Mouse (Mus musculus): ENCODE data around the gene Srp68. TPM values are rescaled to one million over a fixed set of nuclear protein-coding genes. Genes with fewer than 3 reads are reported as not detected.

Gene Srp68
- polyA plus RNA-seq, 1 experiment from 2014 or later: 101 TPM

GRCm38 (mm10) chr11:116265850-116266249, 8.2 kb downstream of the Srp68 start:
- no peak overlapping the region for H3K4me2 ChIP-seq (replicated peaks)
- WGBS: 81% methylated on average over 4 of the region's 4 CpGs
- no peak overlapping the region for H3K9ac ChIP-seq
- peaks cover 94% of the 10 kb centered on the region for H3K36me3 ChIP-seq
- no peaks in the 10 kb centered on the region for H3K9me3 ChIP-seq (replicated peaks)
- no peak for ATAC-seq (ENCODE audit: insufficient number of reproducible peaks, low FRiP score, low TSS enrichment, low read depth)
- no peak overlapping the region for H3K27ac ChIP-seq (replicated peaks)
- no peaks in the 10 kb centered on the region for H3K27me3 ChIP-seq
- no peak overlapping the region for H3K4me3 ChIP-seq (replicated peaks)
- H3K4me1 ChIP-seq: 0 out of 2 replicates have a peak, but pooled peaks cover 5% of the 10 kb centered on the region

DNA sequence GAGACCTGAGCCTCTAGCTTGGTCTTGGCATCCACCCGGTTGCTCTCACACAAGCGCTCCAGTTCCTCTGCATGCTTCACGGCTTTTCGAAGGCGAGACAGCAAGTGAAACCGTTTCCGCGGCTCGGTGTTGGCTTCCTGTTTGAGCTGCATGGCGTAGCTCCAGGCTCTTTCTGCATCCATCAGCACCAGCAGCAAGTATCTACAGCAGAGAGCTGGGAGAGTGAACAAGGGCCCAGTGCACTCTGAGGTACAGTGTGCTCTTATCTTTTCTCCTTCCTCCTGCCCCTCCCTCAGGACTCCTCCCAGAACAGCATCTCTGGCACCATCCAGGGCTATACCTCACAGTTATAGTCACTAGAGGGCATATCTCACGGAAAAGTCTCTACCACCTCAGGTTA, 8.7 kb downstream of the Srp68 start:
- Histone ChIP-seq H3K4me1 (0 out of 2 replicates have a peak, but pooled peaks cover 5% of the 10 kb centered on the region), H3K4me3 (replicated peaks) (no peak overlapping the region), H3K9ac (no peak overlapping the region), H3K27ac (replicated peaks) (no peak overlapping the region), H3K36me3 (peaks cover 94% of the 10 kb centered on the region), H3K27me3 (no peaks in the 10 kb centered on the region), H3K9me3 (replicated peaks) (no peaks in the 10 kb centered on the region), H3K4me2 (replicated peaks) (no peak overlapping the region)
- 84% methylated on average over 11 of the region's 11 CpGs for WGBS
- ATAC-seq (ENCODE audit: insufficient number of reproducible peaks, low FRiP score, low TSS enrichment, low read depth): no peak

- 61% methylated on average over 7 of the region's 7 CpGs for WGBS
Observed at GRCm38 (mm10) chr11:116260259-116260658, 13.8 kb downstream of the Srp68 start.

GRCm38 (mm10) chr11:116259461-116259860, 14.6 kb downstream of the Srp68 start:
- H3K4me1 ChIP-seq: peaks cover 16% of the 10 kb centered on the region; the same call in 1 of the 2 replicates
- H3K4me2 ChIP-seq (replicated peaks): no peak overlapping the region
- ATAC-seq (ENCODE audit: insufficient number of reproducible peaks, low FRiP score, low TSS enrichment, low read depth): no peak
- H3K27me3 ChIP-seq: no peaks in the 10 kb centered on the region
- 86% methylated on average over 8 of the region's 8 CpGs for WGBS
- H3K4me3 ChIP-seq (replicated peaks): no peak overlapping the region
- H3K27ac ChIP-seq (replicated peaks): no peak overlapping the region
- no peaks in the 10 kb centered on the region for H3K9me3 ChIP-seq (replicated peaks)
- peaks cover 95% of the 10 kb centered on the region for H3K36me3 ChIP-seq
- no peak overlapping the region for H3K9ac ChIP-seq

More at GRCm38 (mm10) chr11:116260259-116260658, 13.8 kb downstream of the Srp68 start:
- Histone ChIP-seq H3K9me3 (replicated peaks) (no peaks in the 10 kb centered on the region), H3K27me3 (no peaks in the 10 kb centered on the region), H3K9ac (no peak overlapping the region), H3K4me1 (peaks cover 13% of the 10 kb centered on the region; the same call in 1 of the 2 replicates), H3K27ac (replicated peaks) (peak overlapping the region; percentile 17; the same call in 1 of the 2 replicates), H3K4me3 (replicated peaks) (no peak overlapping the region), H3K36me3 (peaks cover 92% of the 10 kb centered on the region), H3K4me2 (replicated peaks) (no peak overlapping the region)
- ATAC-seq (ENCODE audit: insufficient number of reproducible peaks, low FRiP score, low TSS enrichment, low read depth): no peak

- Histone ChIP-seq H3K27ac (replicated peaks) (peak overlapping the region; percentile 78), H3K9me3 (replicated peaks) (no peaks in the 10 kb centered on the region), H3K4me3 (replicated peaks) (no peak overlapping the region), H3K27me3 (no peaks in the 10 kb centered on the region), H3K36me3 (peaks cover 92% of the 10 kb centered on the region), H3K4me1 (peaks cover 16% of the 10 kb centered on the region; the same call in 1 of the 2 replicates), H3K9ac (no peak overlapping the region), H3K4me2 (replicated peaks) (no peak overlapping the region)
- 67% methylated on average over 9 of the region's 9 CpGs for WGBS
- ATAC-seq (ENCODE audit: insufficient number of reproducible peaks, low FRiP score, low TSS enrichment, low read depth): no peak
Observed at GRCm38 (mm10) chr11:116255982-116256675, 17.9 kb downstream of the Srp68 start.

DNA sequence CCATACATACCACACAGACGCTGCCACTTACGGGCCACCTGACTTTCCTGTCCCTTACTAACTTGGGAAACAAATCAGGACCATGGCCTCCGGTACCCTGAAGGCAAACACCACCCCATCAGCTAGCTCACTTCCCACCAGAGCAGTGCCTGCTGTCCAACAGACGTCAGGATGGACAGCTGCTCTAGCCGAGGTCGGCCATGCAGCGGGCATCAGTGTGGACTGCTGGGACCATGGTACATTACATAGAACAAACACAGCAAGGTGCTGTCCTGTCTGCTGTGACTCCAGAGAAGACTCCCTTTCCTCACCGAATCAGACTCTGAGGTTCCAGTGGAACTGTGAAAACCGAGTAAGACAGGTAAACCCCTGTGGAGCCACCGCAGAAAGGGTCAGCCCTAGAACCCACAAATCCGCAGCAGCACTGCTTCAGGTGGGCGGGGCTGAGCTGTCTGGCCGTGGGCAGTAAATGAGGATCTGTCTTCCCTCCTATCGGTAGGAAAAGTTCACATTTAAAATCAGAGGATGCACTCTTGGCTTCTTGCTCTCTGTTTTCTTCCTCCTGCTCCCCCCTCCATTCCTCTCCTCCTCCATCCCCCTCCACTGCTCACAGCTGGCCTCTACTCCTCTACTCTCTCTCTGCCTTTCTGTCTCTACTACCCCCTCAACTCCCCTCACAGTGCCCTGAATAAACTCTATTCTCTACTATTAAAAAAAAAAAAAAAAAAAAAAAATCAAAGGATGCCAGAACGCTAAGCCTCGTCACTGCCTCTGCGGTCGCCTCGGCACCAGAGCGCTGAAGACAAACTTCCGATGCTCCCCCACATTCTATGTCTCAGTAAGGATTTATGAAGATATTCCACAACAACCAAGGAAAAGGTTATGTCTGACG, 18.7 kb downstream of the Srp68 start:
- H3K36me3 ChIP-seq: peaks cover 92% of the 10 kb centered on the region
- H3K9ac ChIP-seq: no peak overlapping the region
- no peaks in the 10 kb centered on the region for H3K9me3 ChIP-seq (replicated peaks)
- ATAC-seq (ENCODE audit: insufficient number of reproducible peaks, low FRiP score, low TSS enrichment, low read depth): no peak
- no peak overlapping the region for H3K4me3 ChIP-seq (replicated peaks)
- no peaks in the 10 kb centered on the region for H3K27me3 ChIP-seq
- 67% methylated on average over 22 of the region's 22 CpGs for WGBS
- peaks cover 16% of the 10 kb centered on the region; the same call in 1 of the 2 replicates for H3K4me1 ChIP-seq
- H3K27ac ChIP-seq (replicated peaks): peak overlapping the region; percentile 78
- no peak overlapping the region for H3K4me2 ChIP-seq (replicated peaks)

DNA sequence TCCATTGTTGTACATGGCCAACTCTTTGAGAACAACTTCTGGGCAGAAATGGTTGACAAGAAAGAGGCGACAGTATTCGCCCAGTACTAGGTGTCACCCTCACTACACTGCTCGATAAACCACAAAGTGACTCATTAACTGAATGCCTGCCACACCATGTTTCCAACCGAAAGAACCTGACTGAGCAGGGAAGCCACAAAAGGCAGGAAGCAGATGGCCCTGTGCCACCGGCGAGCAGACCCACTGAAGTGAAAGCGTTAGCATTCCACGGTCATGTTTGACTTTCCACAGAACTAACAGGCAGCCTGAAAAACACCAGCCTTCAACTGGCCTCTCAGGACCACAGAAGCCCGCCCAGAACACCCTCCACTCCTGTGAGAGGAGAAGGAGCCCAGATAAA, 19.4 kb downstream of the Srp68 start:
- WGBS: 80% methylated on average over 9 of the region's 9 CpGs
- Histone ChIP-seq H3K9ac (no peak overlapping the region), H3K4me3 (replicated peaks) (no peak overlapping the region), H3K9me3 (replicated peaks) (no peaks in the 10 kb centered on the region), H3K4me2 (replicated peaks) (no peak overlapping the region), H3K27me3 (no peaks in the 10 kb centered on the region), H3K36me3 (peaks cover 92% of the 10 kb centered on the region), H3K27ac (replicated peaks) (peak overlapping the region; percentile 78; the same call in 1 of the 2 replicates), H3K4me1 (peaks cover 10% of the 10 kb centered on the region; the same call in 1 of the 2 replicates)
- ATAC-seq (ENCODE audit: insufficient number of reproducible peaks, low FRiP score, low TSS enrichment, low read depth): no peak

DNA sequence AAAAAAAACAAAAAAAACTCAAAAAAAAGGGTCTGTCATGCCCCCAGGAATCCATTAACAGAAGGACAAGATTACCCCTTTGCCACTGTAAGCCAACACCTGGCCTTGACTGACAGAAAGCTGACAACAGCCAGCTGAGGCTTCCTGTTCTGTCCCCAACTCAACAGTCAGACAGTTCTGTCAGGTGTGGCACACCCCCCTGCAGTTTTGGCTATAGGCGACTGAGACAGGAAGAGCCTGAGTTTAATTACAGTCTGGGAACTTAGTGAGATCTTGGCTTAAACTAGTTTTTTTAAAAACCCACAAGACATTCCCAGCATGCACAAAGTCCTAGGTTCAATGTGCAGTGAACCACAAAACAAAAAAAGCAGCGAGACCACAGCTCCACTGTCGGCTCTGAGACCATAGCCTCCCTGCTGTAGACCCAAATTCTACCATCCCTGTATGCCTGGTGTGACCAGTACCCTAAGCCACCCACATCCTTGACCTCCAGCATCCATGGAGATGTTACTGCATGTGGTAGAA, 20.9 kb downstream of the Srp68 start:
- Histone ChIP-seq H3K27me3 (no peaks in the 10 kb centered on the region), H3K27ac (replicated peaks) (no peak overlapping the region), H3K4me2 (replicated peaks) (no peak overlapping the region), H3K36me3 (peaks cover 92% of the 10 kb centered on the region), H3K9me3 (replicated peaks) (no peaks in the 10 kb centered on the region), H3K9ac (no peak overlapping the region), H3K4me1 (peaks cover 10% of the 10 kb centered on the region; the same call in 1 of the 2 replicates), H3K4me3 (replicated peaks) (no peak overlapping the region)
- WGBS: 57% methylated on average over 3 of the region's 3 CpGs
- ATAC-seq (ENCODE audit: insufficient number of reproducible peaks, low FRiP score, low TSS enrichment, low read depth): no peak

DNA sequence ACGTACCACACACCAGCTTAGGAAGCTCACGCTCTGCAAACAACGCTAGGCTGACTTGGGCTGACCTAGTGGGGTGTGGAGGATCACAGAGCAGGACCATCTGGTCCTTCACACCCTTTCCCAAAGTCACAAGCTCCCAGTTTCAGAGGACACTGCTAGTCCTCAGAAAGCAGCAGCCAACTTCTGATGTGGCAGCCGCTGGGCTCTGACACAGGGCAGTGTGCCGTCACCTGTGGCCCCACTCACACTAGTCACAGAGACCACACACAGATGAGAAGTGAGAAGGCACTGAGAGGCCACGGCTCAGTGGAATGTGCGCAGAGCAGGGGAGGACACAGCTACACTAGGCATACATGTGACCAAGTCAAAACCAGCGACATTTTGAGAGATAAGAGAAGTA, 23.1 kb downstream of the Srp68 start:
- H3K4me1 ChIP-seq: 0 out of 2 replicates have a peak, but pooled peaks cover 6% of the 10 kb centered on the region
- H3K27ac ChIP-seq (replicated peaks): no peak overlapping the region
- H3K27me3 ChIP-seq: no peaks in the 10 kb centered on the region
- peaks cover 94% of the 10 kb centered on the region for H3K36me3 ChIP-seq
- no peak overlapping the region for H3K9ac ChIP-seq
- no peak overlapping the region for H3K4me2 ChIP-seq (replicated peaks)
- no peak overlapping the region for H3K4me3 ChIP-seq (replicated peaks)
- H3K9me3 ChIP-seq (replicated peaks): no peaks in the 10 kb centered on the region
- WGBS: 85% methylated on average over 8 of the region's 8 CpGs
- no peak for ATAC-seq (ENCODE audit: insufficient number of reproducible peaks, low FRiP score, low TSS enrichment, low read depth)

- 68% methylated on average over 14 of the region's 14 CpGs for WGBS
- ATAC-seq (ENCODE audit: insufficient number of reproducible peaks, low FRiP score, low TSS enrichment, low read depth): no peak
Observed at GRCm38 (mm10) chr11:116247502-116248222, 26.4 kb downstream of the Srp68 start.

More at GRCm38 (mm10) chr11:116247502-116248222, 26.4 kb downstream of the Srp68 start:
- H3K9ac ChIP-seq: no peak overlapping the region
- H3K4me1 ChIP-seq: no peaks in the 10 kb centered on the region
- H3K27me3 ChIP-seq: no peaks in the 10 kb centered on the region
- no peak overlapping the region for H3K4me2 ChIP-seq (replicated peaks)
- H3K4me3 ChIP-seq (replicated peaks): no peak overlapping the region
- peaks cover 89% of the 10 kb centered on the region for H3K36me3 ChIP-seq
- peak overlapping the region; percentile 51 for H3K27ac ChIP-seq (replicated peaks)
- no peaks in the 10 kb centered on the region for H3K9me3 ChIP-seq (replicated peaks)
